Mouse (Mus musculus) MEL (cell line): ENCODE results near the gene Nfia. TPM values are rescaled to one million over a fixed set of nuclear protein-coding genes. Genes with fewer than 3 reads are reported as not detected.

ENCODE experiments used
- DNase-seq: peaks from one replicate; pipeline ENCODE4 v3.0.0; 2011; ENCODE audit warnings: low read depth, low spot score
- H3K27ac ChIP-seq: 2 replicates; pipeline ENCODE4 v1.5.1; 2012; ENCODE audit warnings: low read depth, mild to moderate bottlenecking, control low read depth, low read length, moderate library complexity; ENCODE audit not compliant: control insufficient read depth
- H3K27me3 ChIP-seq, 2 experiments: fragments of 150-350 bp in 1 of 2; sonication (generic) in 1 of 2; 2 replicates each; pipeline ENCODE4 v1.6.1; 2012; ENCODE audit warnings: low read length in 2 of 2, mild to moderate bottlenecking in 2 of 2, improper control_type of control experiment in 1 of 2, moderate library complexity in 1 of 2; ENCODE audit not compliant: insufficient read depth in 2 of 2, control insufficient read depth in 1 of 2
- H3K36me3 ChIP-seq, 2 experiments: 2 replicates each; pipeline ENCODE4 v1.6.1; 2012 to 2014; ENCODE audit warnings: low read length in 2 of 2, improper control_type of control experiment in 1 of 2, inconsistent platforms in 1 of 2, mild to moderate bottlenecking in 1 of 2; ENCODE audit not compliant: insufficient read depth in 2 of 2, control insufficient read depth in 1 of 2
- H3K4me1 ChIP-seq, 2 experiments: fragments of 150-350 bp in 1 of 2; sonication (generic) in 1 of 2; 2 replicates each; pipeline ENCODE4 v1.6.1; 2012; ENCODE audit warnings: low read length in 2 of 2, improper control_type of control experiment in 1 of 2, mild to moderate bottlenecking in 1 of 2; ENCODE audit not compliant: insufficient read depth in 2 of 2, control insufficient read depth in 1 of 2
- H3K4me3 ChIP-seq, 2 experiments: fragments of 150-350 bp in 1 of 2; sonication (generic) in 1 of 2; 2 replicates each; pipeline ENCODE4 v1.5.1; 2012; ENCODE audit warnings: low read depth in 2 of 2, low read length in 2 of 2, mild to moderate bottlenecking in 2 of 2, moderate library complexity in 2 of 2, control low read depth in 1 of 2, improper control_type of control experiment in 1 of 2; ENCODE audit not compliant: control insufficient read depth in 1 of 2, insufficient read depth in 1 of 2
- H3K79me2 ChIP-seq: 2 replicates; pipeline ENCODE4 v1.6.1; 2012; ENCODE audit warnings: mild to moderate bottlenecking, low read length, moderate library complexity; ENCODE audit not compliant: control insufficient read depth, poor library complexity, insufficient read depth
- H3K9ac ChIP-seq: 2 replicates; pipeline ENCODE4 v1.6.1; 2012; ENCODE audit warnings: low read depth, mild to moderate bottlenecking, control low read depth, low read length, moderate library complexity; ENCODE audit not compliant: control insufficient read depth, poor library complexity, severe bottlenecking
- H3K9me3 ChIP-seq: fragments of 150-350 bp; sonication (generic); replicated peaks from 2 replicates; pipeline ENCODE4 v1.6.1; 2012; ENCODE audit warnings: mild to moderate bottlenecking, low read length, improper control_type of control experiment, moderate library complexity; ENCODE audit not compliant: insufficient read depth
- BHLHE40 ChIP-seq: IDR thresholded peaks from 2 replicates; pipeline ENCODE4 v1.6.1; 2012; ENCODE audit warnings: low read depth, mild to moderate bottlenecking, inconsistent platforms, low read length, improper control_type of control experiment, borderline replicate concordance
- E2F4 ChIP-seq: IDR thresholded peaks from 2 replicates; pipeline ENCODE4 v1.6.1; 2011; ENCODE audit warnings: low read depth, low read length, improper control_type of control experiment, borderline replicate concordance
- ELF1 ChIP-seq: IDR thresholded peaks from 2 replicates; pipeline ENCODE4 v1.6.1; 2014; ENCODE audit warnings: low read depth, mild to moderate bottlenecking, inconsistent platforms, low read length, improper control_type of control experiment, moderate library complexity
- HCFC1 ChIP-seq: IDR thresholded peaks from 2 replicates; pipeline ENCODE4 v1.6.1; 2012; ENCODE audit warnings: low read depth, mild to moderate bottlenecking, inconsistent platforms, low read length, improper control_type of control experiment, moderate library complexity
- JUND ChIP-seq: IDR thresholded peaks from 2 replicates; pipeline ENCODE4 v1.6.1; 2011; ENCODE audit warnings: low read depth, mild to moderate bottlenecking, improper control_type of control experiment, low read length
- KAT2A ChIP-seq: conservative IDR thresholded peaks from 2 replicates; pipeline ENCODE4 v1.6.1; 2012; ENCODE audit warnings: low read depth, low read length, improper control_type of control experiment, inconsistent platforms
- MAX ChIP-seq: IDR thresholded peaks from 2 replicates; pipeline ENCODE4 v1.6.1; 2011; ENCODE audit warnings: low read length, improper control_type of control experiment
- MXI1 ChIP-seq: IDR thresholded peaks from 2 replicates; pipeline ENCODE4 v1.6.1; 2011; ENCODE audit warnings: mild to moderate bottlenecking, low read depth, low read length, improper control_type of control experiment
- MYB ChIP-seq: IDR thresholded peaks from 2 replicates; pipeline ENCODE4 v1.6.1; 2011; ENCODE audit warnings: mild to moderate bottlenecking, low read depth, low read length, improper control_type of control experiment
- MYC ChIP-seq: IDR thresholded peaks from 2 replicates; pipeline ENCODE4 v1.6.1; 2011; ENCODE audit warnings: low read depth, mild to moderate bottlenecking, low read length, improper control_type of control experiment, moderate library complexity
- NELFE ChIP-seq: IDR thresholded peaks from 2 replicates; pipeline ENCODE4 v1.6.1; 2011; ENCODE audit warnings: low read depth, low read length, improper control_type of control experiment
- NRF1 ChIP-seq: IDR thresholded peaks from 2 replicates; pipeline ENCODE4 v1.6.1; 2014; ENCODE audit warnings: low read depth, mild to moderate bottlenecking, inconsistent platforms, low read length, improper control_type of control experiment, moderate library complexity; ENCODE audit not compliant: poor library complexity, insufficient read depth, severe bottlenecking
- POLR2AphosphoS2 ChIP-seq: IDR thresholded peaks from 2 replicates; pipeline ENCODE4 v1.6.1; 2011; ENCODE audit warnings: low read length, improper control_type of control experiment
- POLR2AphosphoS5 ChIP-seq: IDR thresholded peaks from 2 replicates; pipeline ENCODE4 v1.6.1; 2012; ENCODE audit warnings: low read depth, borderline replicate concordance, mild to moderate bottlenecking, inconsistent platforms, low read length, moderate library complexity, mixed read lengths
- RAD21 ChIP-seq: IDR thresholded peaks from 2 replicates; pipeline ENCODE4 v1.6.1; 2011; ENCODE audit warnings: mild to moderate bottlenecking, low read depth, low read length, improper control_type of control experiment
- RCOR1 ChIP-seq: IDR thresholded peaks from 2 replicates; pipeline ENCODE4 v1.6.1; 2012; ENCODE audit warnings: low read depth, mild to moderate bottlenecking, inconsistent platforms, low read length, improper control_type of control experiment
- SMC3 ChIP-seq: IDR thresholded peaks from 2 replicates; pipeline ENCODE4 v1.6.1; 2011; ENCODE audit warnings: low read depth, low read length, improper control_type of control experiment
- TAL1 ChIP-seq: IDR thresholded peaks from 2 replicates; pipeline ENCODE4 v1.6.1; 2012; ENCODE audit warnings: mild to moderate bottlenecking, inconsistent platforms, low read length, moderate library complexity, mixed read lengths
- TCF12 ChIP-seq: IDR thresholded peaks from 2 replicates; pipeline ENCODE4 v1.6.1; 2014; ENCODE audit warnings: low read depth, mild to moderate bottlenecking, inconsistent platforms, low read length, improper control_type of control experiment, moderate library complexity
- UBTF ChIP-seq: IDR thresholded peaks from 2 replicates; pipeline ENCODE4 v1.6.1; 2012; ENCODE audit warnings: low read depth, mild to moderate bottlenecking, inconsistent platforms, low read length, improper control_type of control experiment, moderate library complexity, borderline replicate concordance; ENCODE audit not compliant: insufficient read depth
- ZKSCAN1 ChIP-seq: IDR thresholded peaks from 2 replicates; pipeline ENCODE4 v1.6.1; 2012; ENCODE audit warnings: low read depth, mild to moderate bottlenecking, inconsistent platforms, low read length, improper control_type of control experiment, moderate library complexity
- ZMIZ1 ChIP-seq: IDR thresholded peaks from 2 replicates; pipeline ENCODE4 v1.6.1; 2012; ENCODE audit warnings: low read depth, mild to moderate bottlenecking, inconsistent platforms, low read length, improper control_type of control experiment, moderate library complexity
- ZNF384 ChIP-seq: IDR thresholded peaks from 2 replicates; pipeline ENCODE4 v1.6.1; 2012; ENCODE audit warnings: low read depth, mild to moderate bottlenecking, inconsistent platforms, low read length, improper control_type of control experiment
- polyA plus RNA-seq, 2 experiments: library from polyadenylated mRNA; stranded (reverse) in 1 of 2; unstranded in 1 of 2; fragments of >175 nt in 1 of 2; fragments of >200 nt in 1 of 2; gene quantifications; 2 replicates each; pipeline versions ENCODE4 v1.2.1 to v1.2.4; 2012; ENCODE audit warnings: low replicate concordance in 2 of 2, low read depth in 1 of 2; ENCODE audit not compliant: insufficient read length in 2 of 2, insufficient read depth in 1 of 2, missing spikeins in 1 of 2
- total RNA-seq: library from RNA; depleted of rRNA; stranded (reverse); fragments of 300-350 nt; gene quantifications from 2 replicates; pipeline ENCODE4 v1.2.3, GENCODE M21; 2012

The Nfia gene
- total and polyA plus RNA-seq, 3 experiments, result 10.2 to 20.5 (median 13.4) TPM

- Histone ChIP-seq H3K27me3 (no peaks in the 10 kb centered on the region), H3K4me1 (no peaks in the 10 kb centered on the region), H3K4me3 (no peak overlapping the region), H3K27ac (no peak overlapping the region), H3K79me2 (peaks cover 26% of the 10 kb centered on the region), H3K36me3 (peaks cover 3 to 10% of the 10 kb centered on the region in 2 experiments; a peak in 3 of 4 replicates), H3K9me3 (no peaks in the 10 kb centered on the region), H3K9ac (no peak overlapping the region)
- DNase-seq, result no peak
- TF ChIP-seq MXI1 (no peak), RAD21 (no peak), NELFE (no peak), ZNF384 (no peak), JUND (no peak), ZKSCAN1 (no peak), E2F4 (no peak), SMC3 (no peak), HCFC1 (no peak), ELF1 (no peak), TCF12 (no peak)
These were observed 88.3 kb downstream of the Nfia start for GRCm38 (mm10) chr4:97860791-97861344.

GRCm38 (mm10) chr4:97862379-97862778 is 89.8 kb downstream of the Nfia start:
- H3K4me3 ChIP-seq, result no peak overlapping the region
- no peak overlapping the region for H3K9ac ChIP-seq
- DNase-seq, result no peak
- no peak overlapping the region for H3K27ac ChIP-seq
- no peaks in the 10 kb centered on the region for H3K9me3 ChIP-seq
- H3K4me1 ChIP-seq, result no peaks in the 10 kb centered on the region
- peaks cover 3 to 10% of the 10 kb centered on the region in 2 experiments; a peak in 3 of 4 replicates for H3K36me3 ChIP-seq
- peaks cover 24% of the 10 kb centered on the region for H3K79me2 ChIP-seq
- TF ChIP-seq KAT2A (no peak), HCFC1 (no peak), POLR2AphosphoS2 (no peak), NELFE (no peak), UBTF (no peak), RCOR1 (no peak)
- H3K27me3 ChIP-seq, result no peaks in the 10 kb centered on the region

GRCm38 (mm10) chr4:97864276-97864675 is 91.7 kb downstream of the Nfia start:
- H3K27ac ChIP-seq, result no peak overlapping the region
- no peaks in the 10 kb centered on the region for H3K9me3 ChIP-seq
- H3K9ac ChIP-seq, result no peak overlapping the region

More at GRCm38 (mm10) chr4:97864276-97864675, 91.7 kb downstream of the Nfia start:
- H3K4me1 ChIP-seq, result peaks cover 0 to 5% of the 10 kb centered on the region in 2 experiments; a peak in 1 of 4 replicates
- H3K36me3 ChIP-seq, result peaks cover 8 to 18% of the 10 kb centered on the region in 2 experiments
- no peak for DNase-seq
- no peak overlapping the region for H3K4me3 ChIP-seq
- H3K79me2 ChIP-seq, result peaks cover 29% of the 10 kb centered on the region
- TF ChIP-seq MYB (no peak), ZMIZ1 (no peak), TAL1 (no peak), MAX (no peak), E2F4 (no peak), BHLHE40 (no peak), NRF1 (no peak), POLR2AphosphoS5 (no peak), MYC (no peak), TCF12 (no peak)
- H3K27me3 ChIP-seq, result no peaks in the 10 kb centered on the region
